Mouse (Mus musculus): Measurements from ENCODE around the gene Chst3. TPM values are rescaled to one million over a fixed set of nuclear protein-coding genes. Genes with fewer than 3 reads are reported as not detected.

The Chst3 gene
- polyA plus RNA-seq, 1 experiment = 0.43 TPM

GRCm38 (mm10) chr10:60261530-60261929 lies 42.5 kb upstream of the Chst3 start:
- no peak overlapping the region for H3K4me3 ChIP-seq (ENCODE audit: low read depth, low read length)
- H3K27me3 ChIP-seq (ENCODE audit: control insufficient read depth, insufficient read depth, low read length, poor library complexity, severe bottlenecking) = no peaks in the 10 kb centered on the region
- no peaks in the 10 kb centered on the region for H3K9me3 ChIP-seq (replicated peaks; ENCODE audit: control insufficient read depth, insufficient read depth, low read length, poor library complexity, severe bottlenecking)
- TF ChIP-seq EP300 (IDR thresholded peaks at IDR 0.05; ENCODE audit: insufficient read depth, low read depth, low read length) = no peak
- no peak for TF ChIP-seq POLR2A (IDR thresholded peaks at IDR 0.05; ENCODE audit: insufficient read depth, low read length)
- no peak for TF ChIP-seq CTCF (IDR thresholded peaks at IDR 0.05; ENCODE audit: low read depth, low read length)
- H3K9ac ChIP-seq (ENCODE audit: low read depth, poor library complexity, severe bottlenecking) = no peak overlapping the region
- H3K4me1 ChIP-seq (ENCODE audit: control insufficient read depth, insufficient read depth, low read length) = no peaks in the 10 kb centered on the region
- no peaks in the 10 kb centered on the region for H3K36me3 ChIP-seq (ENCODE audit: control insufficient read depth, insufficient read depth, low read length, poor library complexity, severe bottlenecking)
- no peak overlapping the region for H3K27ac ChIP-seq (ENCODE audit: insufficient read depth, low read length)

- Histone ChIP-seq H3K36me3 (ENCODE audit: control insufficient read depth, insufficient read depth, low read length, poor library complexity, severe bottlenecking) (no peaks in the 10 kb centered on the region), H3K27ac (ENCODE audit: insufficient read depth, low read length) (no peak overlapping the region), H3K4me3 (ENCODE audit: low read depth, low read length) (no peak overlapping the region), H3K9ac (ENCODE audit: low read depth, poor library complexity, severe bottlenecking) (no peak overlapping the region), H3K27me3 (ENCODE audit: control insufficient read depth, insufficient read depth, low read length, poor library complexity, severe bottlenecking) (no peaks in the 10 kb centered on the region), H3K9me3 (replicated peaks; ENCODE audit: control insufficient read depth, insufficient read depth, low read length, poor library complexity, severe bottlenecking) (no peaks in the 10 kb centered on the region), H3K4me1 (ENCODE audit: control insufficient read depth, insufficient read depth, low read length) (no peaks in the 10 kb centered on the region)
- TF ChIP-seq CTCF (IDR thresholded peaks at IDR 0.05; ENCODE audit: low read depth, low read length) = no peak
- no peak for TF ChIP-seq EP300 (IDR thresholded peaks at IDR 0.05; ENCODE audit: insufficient read depth, low read depth, low read length)
- no peak for TF ChIP-seq POLR2A (IDR thresholded peaks at IDR 0.05; ENCODE audit: insufficient read depth, low read length)
Observed at GRCm38 (mm10) chr10:60260557-60261294, 41.7 kb upstream of the Chst3 start.

GRCm38 (mm10) chr10:60257261-60257825 lies 38.3 kb upstream of the Chst3 start:
- Histone ChIP-seq H3K9me3 (replicated peaks; ENCODE audit: control insufficient read depth, insufficient read depth, low read length, poor library complexity, severe bottlenecking) (no peaks in the 10 kb centered on the region), H3K27ac (ENCODE audit: insufficient read depth, low read length) (no peak overlapping the region)
- no peak for TF ChIP-seq CTCF (IDR thresholded peaks at IDR 0.05; ENCODE audit: low read depth, low read length)
- peak; percentile 16 for TF ChIP-seq POLR2A (IDR thresholded peaks at IDR 0.05; ENCODE audit: insufficient read depth, low read length)

GRCm38 (mm10) chr10:60256088-60256487 lies 37.0 kb upstream of the Chst3 start:
- no peak for TF ChIP-seq POLR2A (IDR thresholded peaks at IDR 0.05; ENCODE audit: insufficient read depth, low read length)
- no peak for TF ChIP-seq EP300 (IDR thresholded peaks at IDR 0.05; ENCODE audit: insufficient read depth, low read depth, low read length)
- no peak for TF ChIP-seq CTCF (IDR thresholded peaks at IDR 0.05; ENCODE audit: low read depth, low read length)
- peaks cover 5% of the 10 kb centered on the region for H3K4me1 ChIP-seq (ENCODE audit: control insufficient read depth, insufficient read depth, low read length)
- H3K27ac ChIP-seq (ENCODE audit: insufficient read depth, low read length) = no peak overlapping the region
- no peaks in the 10 kb centered on the region for H3K27me3 ChIP-seq (ENCODE audit: control insufficient read depth, insufficient read depth, low read length, poor library complexity, severe bottlenecking)
- H3K4me3 ChIP-seq (ENCODE audit: low read depth, low read length) = no peak overlapping the region
- H3K9ac ChIP-seq (ENCODE audit: low read depth, poor library complexity, severe bottlenecking) = no peak overlapping the region
- H3K36me3 ChIP-seq (ENCODE audit: control insufficient read depth, insufficient read depth, low read length, poor library complexity, severe bottlenecking) = no peaks in the 10 kb centered on the region
- H3K9me3 ChIP-seq (replicated peaks; ENCODE audit: control insufficient read depth, insufficient read depth, low read length, poor library complexity, severe bottlenecking) = no peaks in the 10 kb centered on the region

More at GRCm38 (mm10) chr10:60257261-60257825, 38.3 kb upstream of the Chst3 start:
- Histone ChIP-seq H3K36me3 (ENCODE audit: control insufficient read depth, insufficient read depth, low read length, poor library complexity, severe bottlenecking) (no peaks in the 10 kb centered on the region), H3K4me3 (ENCODE audit: low read depth, low read length) (peak overlapping the region; percentile 22; the same call in 1 of the 2 replicates), H3K27me3 (ENCODE audit: control insufficient read depth, insufficient read depth, low read length, poor library complexity, severe bottlenecking) (no peaks in the 10 kb centered on the region), H3K4me1 (ENCODE audit: control insufficient read depth, insufficient read depth, low read length) (peaks cover 4% of the 10 kb centered on the region), H3K9ac (ENCODE audit: low read depth, poor library complexity, severe bottlenecking) (no peak overlapping the region)

- Histone ChIP-seq H3K27me3 (ENCODE audit: control insufficient read depth, insufficient read depth, low read length, poor library complexity, severe bottlenecking) (no peaks in the 10 kb centered on the region), H3K9me3 (replicated peaks; ENCODE audit: control insufficient read depth, insufficient read depth, low read length, poor library complexity, severe bottlenecking) (no peaks in the 10 kb centered on the region), H3K27ac (ENCODE audit: insufficient read depth, low read length) (peak overlapping the region; percentile 18; the same call in 1 of the 2 replicates), H3K36me3 (ENCODE audit: control insufficient read depth, insufficient read depth, low read length, poor library complexity, severe bottlenecking) (no peaks in the 10 kb centered on the region), H3K4me3 (ENCODE audit: low read depth, low read length) (no peak overlapping the region), H3K9ac (ENCODE audit: low read depth, poor library complexity, severe bottlenecking) (no peak overlapping the region), H3K4me1 (ENCODE audit: control insufficient read depth, insufficient read depth, low read length) (peaks cover 5% of the 10 kb centered on the region)
- TF ChIP-seq POLR2A (IDR thresholded peaks at IDR 0.05; ENCODE audit: insufficient read depth, low read length) = no peak
- TF ChIP-seq CTCF (IDR thresholded peaks at IDR 0.05; ENCODE audit: low read depth, low read length) = no peak
- no peak for TF ChIP-seq EP300 (IDR thresholded peaks at IDR 0.05; ENCODE audit: insufficient read depth, low read depth, low read length)
Observed at GRCm38 (mm10) chr10:60252606-60253005, 33.5 kb upstream of the Chst3 start.

- Histone ChIP-seq H3K36me3 (ENCODE audit: control insufficient read depth, insufficient read depth, low read length, poor library complexity, severe bottlenecking) (no peaks in the 10 kb centered on the region), H3K27ac (ENCODE audit: insufficient read depth, low read length) (peak overlapping the region; percentile 28; the same call in 1 of the 2 replicates), H3K4me3 (ENCODE audit: low read depth, low read length) (no peak overlapping the region), H3K4me1 (ENCODE audit: control insufficient read depth, insufficient read depth, low read length) (peaks cover 5% of the 10 kb centered on the region), H3K27me3 (ENCODE audit: control insufficient read depth, insufficient read depth, low read length, poor library complexity, severe bottlenecking) (no peaks in the 10 kb centered on the region), H3K9me3 (replicated peaks; ENCODE audit: control insufficient read depth, insufficient read depth, low read length, poor library complexity, severe bottlenecking) (no peaks in the 10 kb centered on the region), H3K9ac (ENCODE audit: low read depth, poor library complexity, severe bottlenecking) (no peak overlapping the region)
- TF ChIP-seq POLR2A (IDR thresholded peaks at IDR 0.05; ENCODE audit: insufficient read depth, low read length) (no peak), EP300 (IDR thresholded peaks at IDR 0.05; ENCODE audit: insufficient read depth, low read depth, low read length) (peak; percentile 60; the same call in 1 of the 2 replicates), CTCF (IDR thresholded peaks at IDR 0.05; ENCODE audit: low read depth, low read length) (no peak)
Observed at GRCm38 (mm10) chr10:60252187-60252586, 33.1 kb upstream of the Chst3 start.
